Mouse (Mus musculus): ENCODE measurements around the gene Sod1. TPM values are rescaled to one million over a fixed set of nuclear protein-coding genes. Genes with fewer than 3 reads are reported as not detected.

Gene Sod1
- 1,000 to 10,000 TPM; 1,054 to 1,131 TPM for total RNA-seq (2021)
- long read RNA-seq, experiment 1, transcript Sod1-202 (3 exons, 3,970 nt), result minor isoform, 9 of 119 reads
- long read RNA-seq, experiment 1, transcript Sod1-201 (5 exons, 641 nt), result major isoform, 39 of 119 reads
- long read RNA-seq, experiment 1, partial matches to known transcripts, result 69 of 119 reads
- long read RNA-seq, experiment 1, other reads (novel, unspliced or antisense), result 2 of 119 reads
- long read RNA-seq, experiment 2, transcript Sod1-202 (3 exons, 3,970 nt), result minor isoform, 16 of 162 reads
- long read RNA-seq, experiment 2, transcript Sod1-201 (5 exons, 641 nt), result major isoform, 28 of 162 reads
- long read RNA-seq, experiment 2, partial matches to known transcripts, result 118 of 162 reads
- long read RNA-seq, experiment 2, other reads (novel, unspliced or antisense), result 0 of 162 reads

GRCm38 (mm10) chr16:90220026-90220891, at the start of gene Sod1:
Gene Sod1 (plus strand): TSS chr16:90220754.
- DNase-seq (ENCODE audit: low spot score in 2 of 2), result peak; percentile 97

DNA sequence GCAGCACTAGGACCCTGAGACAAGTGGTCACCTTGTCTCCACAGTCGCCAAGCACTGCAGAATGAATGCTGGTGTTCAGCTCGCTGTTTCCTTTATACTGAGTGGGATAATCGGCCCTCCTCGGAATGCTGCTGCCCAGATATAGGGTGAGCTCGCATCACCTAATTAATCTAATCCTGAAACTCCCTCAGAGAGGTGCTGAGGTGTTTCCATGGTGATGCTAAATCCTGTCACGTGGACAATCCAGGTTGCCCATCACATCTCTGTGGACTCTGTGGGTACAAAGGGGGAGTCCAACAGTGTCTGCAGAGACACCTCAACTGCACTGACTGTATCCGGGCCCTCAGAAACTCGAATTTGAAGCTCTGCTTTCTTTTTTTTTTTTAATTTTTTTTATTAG, 49.1 kb upstream of the Sod1 start:
- no peak for DNase-seq (ENCODE audit: low spot score in 2 of 2)

DNA sequence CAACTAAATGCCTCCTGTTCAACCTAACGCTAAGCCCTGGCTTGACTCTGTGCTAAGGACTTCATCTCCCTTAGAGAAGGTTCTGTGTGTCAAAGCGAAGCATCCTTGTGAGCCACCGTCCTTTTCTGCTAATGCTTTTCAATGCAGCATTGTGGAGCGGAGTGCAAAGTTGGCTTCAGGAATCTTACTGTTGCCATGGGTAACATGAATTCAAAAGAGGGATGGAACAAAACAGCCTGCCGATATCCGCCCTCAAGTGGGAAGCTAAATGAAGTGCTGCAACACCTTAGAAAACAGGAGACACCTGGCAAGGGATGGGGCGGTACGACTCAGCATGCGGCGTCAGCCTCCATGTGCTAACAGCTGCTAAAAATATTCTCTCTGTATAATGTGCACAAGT, 44.1 kb upstream of the Sod1 start:
- no peak for DNase-seq (ENCODE audit: low spot score in 2 of 2)

DNA sequence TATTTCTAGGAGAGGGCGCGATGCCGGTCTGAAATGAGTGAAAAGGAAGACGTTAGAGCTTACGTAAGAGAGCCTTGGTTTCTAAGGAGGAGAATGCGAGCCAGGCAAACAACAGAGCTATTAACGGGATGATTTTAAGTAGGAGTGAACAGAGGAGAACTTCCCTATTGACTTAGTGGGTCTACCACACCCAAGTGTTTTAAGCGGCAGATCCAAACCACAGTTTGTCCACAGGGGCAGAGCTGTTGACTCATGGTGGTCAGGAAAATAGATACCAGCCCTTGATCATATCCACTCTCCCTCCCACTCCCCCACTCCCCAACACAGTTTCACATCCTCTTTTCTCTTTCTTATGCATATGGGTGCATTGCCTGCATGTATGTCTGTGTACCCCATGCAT, 43.1 kb upstream of the Sod1 start:
- DNase-seq (ENCODE audit: low spot score in 2 of 2), result no peak

DNA sequence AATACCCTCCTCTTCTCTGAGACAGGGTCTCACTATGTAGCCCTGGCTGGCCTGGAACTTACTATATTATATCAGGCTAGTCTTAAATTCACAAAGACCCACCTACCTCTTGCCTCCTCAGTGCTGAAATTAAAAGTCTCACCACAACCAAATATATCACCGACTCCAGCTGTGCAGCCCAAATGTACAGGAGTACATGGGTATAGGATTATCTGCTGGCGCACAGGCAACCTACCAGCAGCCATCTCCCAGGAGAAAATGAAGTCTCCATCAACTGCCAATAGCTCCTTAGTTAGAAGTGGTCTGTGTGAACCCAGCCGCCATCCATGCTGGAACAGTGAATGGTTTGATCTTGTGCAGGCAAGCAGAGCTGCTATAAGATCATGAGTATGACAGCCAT, 42.1 kb upstream of the Sod1 start:
- DNase-seq (ENCODE audit: low spot score in 2 of 2), result no peak

- DNase-seq (ENCODE audit: low spot score in 2 of 2), result no peak
Measured at GRCm38 (mm10) chr16:90179892-90180291, 40.7 kb upstream of the Sod1 start.

GRCm38 (mm10) chr16:90180975-90181374, 39.6 kb upstream of the Sod1 start:
- DNase-seq (ENCODE audit: low spot score in 2 of 2), result no peak

DNA sequence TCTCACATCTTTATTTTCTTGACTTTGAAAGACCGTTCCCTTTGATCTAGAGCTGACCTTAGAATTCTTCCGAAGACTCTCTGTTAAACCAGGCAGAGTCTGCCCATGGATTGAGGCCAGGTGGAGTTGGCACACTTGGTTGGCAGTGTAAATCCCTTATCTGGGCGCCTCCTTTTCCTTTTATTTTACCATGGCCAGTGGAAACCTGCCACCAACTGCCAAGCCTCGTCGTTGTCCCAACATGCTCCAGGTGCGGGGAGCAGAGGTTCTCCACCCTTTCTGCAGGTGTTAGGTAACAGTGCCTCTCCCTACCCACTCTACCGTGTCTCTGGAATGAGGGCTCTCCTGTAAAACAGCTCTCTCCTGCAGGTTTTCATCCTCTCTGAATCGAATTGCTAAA, 38.9 kb upstream of the Sod1 start:
- DNase-seq (ENCODE audit: low spot score in 2 of 2), result no peak

DNA sequence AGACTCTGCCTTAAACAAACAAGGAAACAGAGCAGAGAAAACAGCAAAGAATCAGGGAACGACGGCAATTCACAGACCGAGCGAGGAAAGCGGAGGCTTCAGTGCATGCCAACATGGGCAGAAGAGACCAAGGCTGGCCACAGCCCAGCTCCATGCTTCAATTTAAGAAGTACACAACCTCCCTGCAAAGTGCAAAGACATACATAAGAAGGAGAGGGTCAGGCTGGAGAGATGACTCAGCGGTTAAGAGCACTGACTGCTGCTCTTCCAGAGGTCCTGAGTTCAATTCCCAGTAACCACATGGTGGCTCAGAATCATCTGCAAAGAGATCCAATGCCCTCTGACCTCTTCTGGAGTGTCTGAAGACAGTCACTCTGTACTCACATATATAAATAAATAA, 36.4 kb upstream of the Sod1 start:
- no peak for DNase-seq (ENCODE audit: low spot score in 2 of 2)

DNA sequence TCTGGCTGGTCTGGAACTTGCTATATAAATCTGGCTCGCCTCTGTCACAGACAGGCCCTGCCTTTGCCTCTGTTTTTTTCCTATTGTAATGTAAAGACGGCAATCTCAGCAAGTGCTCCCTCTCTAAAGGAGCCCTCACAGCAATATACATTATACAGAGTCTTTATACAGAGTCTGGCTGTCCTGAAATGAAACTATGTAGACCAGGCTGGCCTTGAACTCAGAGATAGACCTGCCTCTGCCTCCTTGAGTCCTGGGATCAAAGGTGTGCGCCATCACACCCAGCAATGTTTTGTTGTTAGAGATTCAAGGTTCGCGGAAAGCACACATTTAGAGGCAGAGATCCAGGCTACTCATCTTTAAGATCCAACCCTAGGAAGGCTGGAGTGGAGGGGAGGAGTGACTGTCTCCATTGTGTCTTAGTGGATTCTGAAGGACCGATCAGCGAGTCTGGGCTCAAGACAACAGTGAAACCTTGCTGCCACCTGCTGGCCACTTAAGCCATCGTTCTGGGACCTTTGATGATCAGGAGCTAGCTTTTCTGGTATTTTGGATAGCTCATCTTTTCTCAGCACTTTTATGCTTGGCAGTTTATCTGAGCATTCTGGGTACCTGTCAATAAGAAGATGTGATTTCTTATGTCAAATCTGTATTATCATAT, 34.5 kb upstream of the Sod1 start:
- peak; percentile 36 to 58 for DNase-seq (ENCODE audit: low spot score in 2 of 2)

DNA sequence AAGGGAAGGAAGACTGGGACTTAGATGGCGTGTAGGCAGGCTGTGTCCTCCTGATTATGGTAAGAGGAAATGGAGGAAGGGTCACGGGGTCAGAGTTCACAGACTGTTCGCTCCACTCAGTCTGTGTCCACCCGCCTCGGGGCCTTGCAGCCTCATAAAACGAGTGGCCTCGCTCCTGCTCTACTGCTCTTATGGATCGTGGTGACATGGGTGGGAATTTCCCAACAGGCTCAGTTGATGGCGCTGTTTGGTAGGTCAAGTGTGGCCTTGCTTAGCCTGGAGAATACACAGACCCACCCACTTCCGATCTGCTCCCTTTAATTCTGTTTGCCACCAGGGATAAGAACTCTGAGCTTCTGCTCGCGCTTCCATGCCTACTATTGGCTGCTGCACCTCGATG, 33.1 kb upstream of the Sod1 start:
- peak in 1 of 2 experiments; percentile 34 for DNase-seq (ENCODE audit: low spot score in 2 of 2)

DNA sequence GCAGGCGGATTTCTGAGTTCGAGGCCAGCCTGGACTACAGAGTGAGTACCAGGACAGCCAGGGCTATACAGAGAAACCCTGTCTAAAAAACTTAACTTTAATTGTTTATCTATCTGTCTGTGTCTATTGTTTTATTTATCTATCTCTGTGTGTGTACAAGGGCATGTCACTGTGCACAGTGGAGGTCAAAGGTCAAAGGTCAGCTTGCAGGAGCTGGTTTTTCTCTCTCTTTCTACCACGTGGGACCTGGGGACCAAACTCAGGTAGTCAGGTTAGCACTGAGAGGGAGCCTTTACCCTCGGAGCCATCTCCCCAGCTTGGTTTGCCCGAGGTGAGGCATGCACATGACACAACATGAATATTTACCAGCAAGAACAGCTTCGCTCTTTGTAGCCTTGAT, 29.3 kb upstream of the Sod1 start:
- no peak for DNase-seq (ENCODE audit: low spot score in 2 of 2)

- DNase-seq (ENCODE audit: low spot score in 2 of 2), result no peak
Measured at GRCm38 (mm10) chr16:90193719-90194118, 26.8 kb upstream of the Sod1 start.

DNA sequence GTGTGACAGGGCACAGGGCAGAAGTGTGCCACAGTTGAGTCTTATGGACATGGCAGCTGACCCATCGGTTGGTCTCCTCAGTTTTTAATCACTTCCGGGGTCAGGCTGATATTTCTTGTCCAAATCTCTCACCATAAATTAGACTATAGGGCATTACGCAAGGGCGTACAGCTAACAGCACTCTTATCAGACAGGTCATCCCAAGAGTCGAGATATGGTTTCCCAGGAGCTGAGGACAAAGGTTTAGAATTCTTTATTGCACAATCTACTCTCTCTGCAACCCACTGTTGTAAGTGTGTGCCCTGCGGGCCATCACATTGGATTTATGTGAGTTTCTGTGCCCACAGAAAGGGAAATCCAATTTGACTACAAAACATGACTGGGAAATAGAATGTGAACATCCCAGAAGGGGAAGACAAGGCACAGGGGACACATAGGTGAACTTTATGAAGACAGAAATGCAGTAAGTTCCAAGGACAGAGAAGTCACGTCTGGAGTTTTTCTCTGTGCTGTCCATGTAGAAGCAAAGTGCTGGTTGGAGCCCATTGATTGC, 23.8 kb upstream of the Sod1 start:
- no peak for DNase-seq (ENCODE audit: low spot score in 2 of 2)

- peak; percentile 43 to 65 for DNase-seq (ENCODE audit: low spot score in 2 of 2)
Measured at GRCm38 (mm10) chr16:90197337-90197973, 23.1 kb upstream of the Sod1 start.

- DNase-seq (ENCODE audit: low spot score in 2 of 2), result no peak
Measured at GRCm38 (mm10) chr16:90198626-90199025, 21.9 kb upstream of the Sod1 start.

GRCm38 (mm10) chr16:90199174-90199573, 21.4 kb upstream of the Sod1 start:
- no peak for DNase-seq (ENCODE audit: low spot score in 2 of 2)

- DNase-seq (ENCODE audit: low spot score in 2 of 2), result no peak
Measured at GRCm38 (mm10) chr16:90202140-90202539, 18.4 kb upstream of the Sod1 start.

GRCm38 (mm10) chr16:90203226-90203962, 17.2 kb upstream of the Sod1 start:
- DNase-seq (ENCODE audit: low spot score in 2 of 2), result no peak

- DNase-seq (ENCODE audit: low spot score in 2 of 2), result no peak
Measured at GRCm38 (mm10) chr16:90204868-90205267, 15.7 kb upstream of the Sod1 start.

Data from adrenal gland, postnatal 4 days (tissue).